Mouse (Mus musculus): ENCODE data around the gene Anapc16. TPM values are rescaled to one million over a fixed set of nuclear protein-coding genes. Genes with fewer than 3 reads are reported as not detected.
A peak's percentile ranks its signal among the peaks of the same experiment; 100 is the strongest.
"Not testable (repeated sequence)": the region's sequence is repeated elsewhere in the genome, so short reads cannot be mapped to it uniquely, and the experiment has no call there.

Gene Anapc16
- polyA plus RNA-seq, 1 experiment from 2014 or later = 100 TPM

- peak; percentile 79 for TF ChIP-seq CTCF (IDR thresholded peaks at IDR 0.05; ENCODE audit: low read depth)
- H3K4me3 ChIP-seq (ENCODE audit: low read depth, low read length) = no peak overlapping the region
- H3K27me3 ChIP-seq (replicated peaks; ENCODE audit: control insufficient read depth, insufficient read depth, low read length) = no peaks in the 10 kb centered on the region
- peaks cover 4% of the 10 kb centered on the region; the same call in 1 of the 2 replicates for H3K4me1 ChIP-seq (replicated peaks; ENCODE audit: control insufficient read depth, insufficient read depth, low read length)
- H3K4me2 ChIP-seq (replicated peaks; ENCODE audit: low read depth) = no peak overlapping the region
- H3K27ac ChIP-seq (ENCODE audit: low read depth, low read length) = no peak overlapping the region
- H3K9ac ChIP-seq (ENCODE audit: low read depth, low read length) = no peak overlapping the region
- no peak for ATAC-seq
- peaks cover 33% of the 10 kb centered on the region for H3K36me3 ChIP-seq (ENCODE audit: control insufficient read depth, insufficient read depth)
- WGBS = 15% methylated on average over 7 of the region's 7 CpGs
- H3K9me3 ChIP-seq (ENCODE audit: control insufficient read depth) = no peaks in the 10 kb centered on the region
These were observed 5.3 kb downstream of the Anapc16 start for GRCm38 (mm10) chr10:59997591-59997990.

- peak; percentile 33; the same call in 1 of the 2 replicates for ATAC-seq
- Histone ChIP-seq H3K4me1 (replicated peaks; ENCODE audit: control insufficient read depth, insufficient read depth, low read length) (no peaks in the 10 kb centered on the region), H3K36me3 (ENCODE audit: control insufficient read depth, insufficient read depth) (peaks cover 30% of the 10 kb centered on the region), H3K9me3 (ENCODE audit: control insufficient read depth) (no peaks in the 10 kb centered on the region), H3K27me3 (replicated peaks; ENCODE audit: control insufficient read depth, insufficient read depth, low read length) (no peaks in the 10 kb centered on the region), H3K27ac (ENCODE audit: low read depth, low read length) (peak overlapping the region; percentile 41; the same call in 1 of the 2 replicates), H3K4me3 (ENCODE audit: low read depth, low read length) (no peak overlapping the region), H3K9ac (ENCODE audit: low read depth, low read length) (no peak overlapping the region), H3K4me2 (replicated peaks; ENCODE audit: low read depth) (no peak overlapping the region)
- no peak for TF ChIP-seq CTCF (IDR thresholded peaks at IDR 0.05; ENCODE audit: low read depth)
- WGBS = 76% methylated on average over 6 of the region's 6 CpGs
These were observed 7.0 kb downstream of the Anapc16 start for GRCm38 (mm10) chr10:59995889-59996288.

- peaks cover 46% of the 10 kb centered on the region for H3K36me3 ChIP-seq (ENCODE audit: control insufficient read depth, insufficient read depth)
- H3K4me3 ChIP-seq (ENCODE audit: low read depth, low read length); ATAC-seq; H3K9ac ChIP-seq (ENCODE audit: low read depth, low read length); H3K27ac ChIP-seq (ENCODE audit: low read depth, low read length); H3K27me3 ChIP-seq (replicated peaks; ENCODE audit: control insufficient read depth, insufficient read depth, low read length); H3K4me2 ChIP-seq (replicated peaks; ENCODE audit: low read depth); H3K4me1 ChIP-seq (replicated peaks; ENCODE audit: control insufficient read depth, insufficient read depth, low read length); H3K9me3 ChIP-seq (ENCODE audit: control insufficient read depth): not testable (repeated sequence)
- 92% methylated on average over 2 of the region's 3 CpGs for WGBS
These were observed 9.1 kb downstream of the Anapc16 start for GRCm38 (mm10) chr10:59993813-59994212.

- 0 out of 2 replicates have a peak, but pooled peaks have one; percentile 25 for ATAC-seq
- Histone ChIP-seq H3K4me2 (replicated peaks; ENCODE audit: low read depth) (no peak overlapping the region), H3K36me3 (ENCODE audit: control insufficient read depth, insufficient read depth) (peaks cover 61% of the 10 kb centered on the region), H3K27ac (ENCODE audit: low read depth, low read length) (no peak overlapping the region; the same call in 1 of the 2 replicates), H3K4me1 (replicated peaks; ENCODE audit: control insufficient read depth, insufficient read depth, low read length) (no peaks in the 10 kb centered on the region), H3K9ac (ENCODE audit: low read depth, low read length) (no peak overlapping the region), H3K9me3 (ENCODE audit: control insufficient read depth) (no peaks in the 10 kb centered on the region), H3K4me3 (ENCODE audit: low read depth, low read length) (no peak overlapping the region), H3K27me3 (replicated peaks; ENCODE audit: control insufficient read depth, insufficient read depth, low read length) (no peaks in the 10 kb centered on the region)
- 87% methylated on average over 8 of the region's 8 CpGs for WGBS
- TF ChIP-seq CTCF (IDR thresholded peaks at IDR 0.05; ENCODE audit: low read depth) = no peak
These were observed 10.9 kb downstream of the Anapc16 start for GRCm38 (mm10) chr10:59992024-59992423.

GRCm38 (mm10) chr10:59991262-59991880 is 11.6 kb downstream of the Anapc16 start:
- 67% methylated on average over 9 of the region's 9 CpGs for WGBS
- Histone ChIP-seq H3K9me3 (ENCODE audit: control insufficient read depth) (no peaks in the 10 kb centered on the region), H3K4me3 (ENCODE audit: low read depth, low read length) (no peak overlapping the region), H3K27me3 (replicated peaks; ENCODE audit: control insufficient read depth, insufficient read depth, low read length) (no peaks in the 10 kb centered on the region), H3K36me3 (ENCODE audit: control insufficient read depth, insufficient read depth) (peaks cover 58% of the 10 kb centered on the region), H3K4me2 (replicated peaks; ENCODE audit: low read depth) (no peak overlapping the region), H3K4me1 (replicated peaks; ENCODE audit: control insufficient read depth, insufficient read depth, low read length) (no peaks in the 10 kb centered on the region), H3K27ac (ENCODE audit: low read depth, low read length) (no peak overlapping the region; the same call in 1 of the 2 replicates), H3K9ac (ENCODE audit: low read depth, low read length) (no peak overlapping the region)
- no peak for TF ChIP-seq CTCF (IDR thresholded peaks at IDR 0.05; ENCODE audit: low read depth)
- 0 out of 2 replicates have a peak, but pooled peaks have one; percentile 44 for ATAC-seq

- Histone ChIP-seq H3K4me3 (ENCODE audit: low read depth, low read length) (no peak overlapping the region), H3K27me3 (replicated peaks; ENCODE audit: control insufficient read depth, insufficient read depth, low read length) (no peaks in the 10 kb centered on the region), H3K9me3 (ENCODE audit: control insufficient read depth) (no peaks in the 10 kb centered on the region), H3K4me1 (replicated peaks; ENCODE audit: control insufficient read depth, insufficient read depth, low read length) (no peaks in the 10 kb centered on the region), H3K27ac (ENCODE audit: low read depth, low read length) (no peak overlapping the region), H3K36me3 (ENCODE audit: control insufficient read depth, insufficient read depth) (peaks cover 61% of the 10 kb centered on the region), H3K9ac (ENCODE audit: low read depth, low read length) (no peak overlapping the region), H3K4me2 (replicated peaks; ENCODE audit: low read depth) (no peak overlapping the region)
- no peak for ATAC-seq
- WGBS = 96% methylated on average over 9 of the region's 9 CpGs
- no peak for TF ChIP-seq CTCF (IDR thresholded peaks at IDR 0.05; ENCODE audit: low read depth)
These were observed 12.5 kb downstream of the Anapc16 start for GRCm38 (mm10) chr10:59990393-59990792.
